Mouse (Mus musculus) embryo, embryonic 10 days (tissue): ENCODE results near the gene Pla2g4f.

Source experiments
- DNase-seq: peaks from one replicate; pipeline ENCODE4 v3.0.0-alpha.2; 2015; ENCODE audit warnings: low spot score

Pla2g4f gene

GRCm38 (mm10) chr2:120313976-120314375 is at the start of gene Pla2g4f:
Pla2g4f (minus strand) TSS chr2:120314165.
- no peak for DNase-seq

- no peak for DNase-seq
Measured at GRCm38 (mm10) chr2:120360425-120360824, 46.5 kb upstream of the Pla2g4f start.

- DNase-seq, result peak; percentile 94
Measured at GRCm38 (mm10) chr2:120352682-120353646, 39.0 kb upstream of the Pla2g4f start, which contains the start of gene Vps39. Vps39 (minus strand) TSS chr2:120353137.

- no peak for DNase-seq
Measured at GRCm38 (mm10) chr2:120351321-120351720, 37.4 kb upstream of the Pla2g4f start.

GRCm38 (mm10) chr2:120348120-120348519 is 34.2 kb upstream of the Pla2g4f start:
- no peak for DNase-seq

GRCm38 (mm10) chr2:120341741-120342140 is 27.8 kb upstream of the Pla2g4f start:
- DNase-seq, result no peak

- no peak for DNase-seq
Measured at GRCm38 (mm10) chr2:120337886-120338285, 23.9 kb upstream of the Pla2g4f start.

- no peak for DNase-seq
Measured at GRCm38 (mm10) chr2:120331575-120331974, 17.6 kb upstream of the Pla2g4f start.

- DNase-seq, result no peak
Measured at GRCm38 (mm10) chr2:120315077-120315476, 1.1 kb upstream of the Pla2g4f start.

GRCm38 (mm10) chr2:120314487-120314886 is 522 bp upstream of the Pla2g4f start:
- DNase-seq, result no peak

- DNase-seq, result no peak
Measured at GRCm38 (mm10) chr2:120312276-120312825, 1.6 kb downstream of the Pla2g4f start.

GRCm38 (mm10) chr2:120304113-120304512 is 9.9 kb downstream of the Pla2g4f start:
- no peak for DNase-seq

- DNase-seq, result no peak
Measured at GRCm38 (mm10) chr2:120301076-120301475, 12.9 kb downstream of the Pla2g4f start.

GRCm38 (mm10) chr2:120299866-120300265 is 14.1 kb downstream of the Pla2g4f start:
- no peak for DNase-seq

- DNase-seq, result no peak
Measured at GRCm38 (mm10) chr2:120296160-120296559, 17.8 kb downstream of the Pla2g4f start.

GRCm38 (mm10) chr2:120291471-120292078 is 22.4 kb downstream of the Pla2g4f start:
- DNase-seq, result no peak

- no peak for DNase-seq
Measured at GRCm38 (mm10) chr2:120288995-120289394, 25.0 kb downstream of the Pla2g4f start, which contains the start of gene Pla2g4d. Pla2g4d (minus strand) TSS chr2:120289197.

GRCm38 (mm10) chr2:120288401-120288800 is 25.6 kb downstream of the Pla2g4f start:
- no peak for DNase-seq

GRCm38 (mm10) chr2:120285639-120286038 is 28.3 kb downstream of the Pla2g4f start:
- DNase-seq, result no peak

- DNase-seq, result no peak
Measured at GRCm38 (mm10) chr2:120284705-120285104, 29.3 kb downstream of the Pla2g4f start.

- DNase-seq, result no peak
Measured at GRCm38 (mm10) chr2:120284094-120284493, 29.9 kb downstream of the Pla2g4f start.

- DNase-seq, result no peak
Measured at GRCm38 (mm10) chr2:120283550-120283949, 30.4 kb downstream of the Pla2g4f start.

- no peak for DNase-seq
Measured at GRCm38 (mm10) chr2:120281221-120281620, 32.7 kb downstream of the Pla2g4f start.
